Mouse (Mus musculus) midbrain, embryonic 16.5 days (tissue): ENCODE measurements around the gene Gm28048. TPM values are rescaled to one million over a fixed set of nuclear protein-coding genes. Genes with fewer than 3 reads are reported as not detected.
A peak's percentile ranks its signal among the peaks of the same experiment; 100 is the strongest.

Source experiments
- ATAC-seq: fragments of 200-750 bp; cut with Nextera tagmentation; 2 replicates; pipeline ENCODE4 v1.8.0; 2017; ENCODE audit warnings: moderate TSS enrichment
- H3K27ac ChIP-seq: fragments of 300-500 bp; sonication (generic); 2 replicates; pipeline ENCODE4 v1.5.1; 2014; ENCODE audit warnings: mild to moderate bottlenecking, low read length, mixed read lengths
- H3K27me3 ChIP-seq: fragments of 300-500 bp; sonication (generic); 2 replicates; pipeline ENCODE4 v1.6.1; 2014; ENCODE audit warnings: low read depth, low read length, mixed read lengths; ENCODE audit not compliant: control insufficient read depth, insufficient read depth
- H3K36me3 ChIP-seq: fragments of 300-500 bp; sonication (generic); 2 replicates; pipeline ENCODE4 v1.6.1; 2014; ENCODE audit warnings: mild to moderate bottlenecking, low read length, moderate library complexity, mixed read lengths; ENCODE audit not compliant: control insufficient read depth, insufficient read depth
- H3K4me1 ChIP-seq: fragments of 300-500 bp; sonication (generic); 2 replicates; pipeline ENCODE4 v1.6.1; 2014; ENCODE audit warnings: mild to moderate bottlenecking, low read length, mixed read lengths; ENCODE audit not compliant: control insufficient read depth, insufficient read depth
- H3K4me2 ChIP-seq: fragments of 300-500 bp; sonication (generic); 2 replicates; pipeline ENCODE4 v1.6.1; 2014; ENCODE audit warnings: mild to moderate bottlenecking, low read length, mixed read lengths
- H3K4me3 ChIP-seq: fragments of 300-500 bp; sonication (generic); 2 replicates; pipeline ENCODE4 v1.5.1; 2014; ENCODE audit warnings: low read depth, mild to moderate bottlenecking, low read length, moderate library complexity, mixed read lengths
- H3K9ac ChIP-seq: fragments of 300-500 bp; sonication (generic); 2 replicates; pipeline ENCODE4 v1.6.1; 2014; ENCODE audit warnings: low read depth, low read length, mixed read lengths
- H3K9me3 ChIP-seq: fragments of 300-500 bp; sonication (generic); replicated peaks from 2 replicates; pipeline ENCODE4 v1.6.1; 2014; ENCODE audit warnings: mild to moderate bottlenecking, low read length, mixed read lengths; ENCODE audit not compliant: control insufficient read depth, poor library complexity, severe bottlenecking
- WGBS: fragments of 180-500 bp; shearing (Covaris S2); extraction: QIAGEN DNeasy Blood & Tissue Kit; methylation state at CpG from one replicate; pipeline ENCODE4 v1.1.7; 2014; 5-methylcytosine and 5-hydroxymethylcytosine counted together
- polyA plus RNA-seq: library from polyadenylated mRNA; unstranded; fragments of >200 nt; fragmentation: Nextera tagmentation; extraction: Ambion mirVana; gene quantifications from 2 replicates; pipeline ENCODE4 v1.2.1, GENCODE M21; 2015

Gene Gm28048
- polyA plus RNA-seq, 1 experiment from 2014 or later, result 2.9 TPM

- Histone ChIP-seq H3K4me3 (no peak overlapping the region), H3K27me3 (no peaks in the 10 kb centered on the region), H3K9me3 (no peaks in the 10 kb centered on the region), H3K4me2 (no peak overlapping the region), H3K36me3 (peaks cover 36% of the 10 kb centered on the region), H3K9ac (no peak overlapping the region), H3K4me1 (peaks cover 14% of the 10 kb centered on the region), H3K27ac (no peak overlapping the region)
- ATAC-seq, result no peak
- WGBS, result 95% methylated on average over 4 of the region's 4 CpGs
These were observed 13.6 kb upstream of the Gm28048 start for GRCm38 (mm10) chr11:22995461-22995860.

- H3K4me1 ChIP-seq, result peaks cover 16% of the 10 kb centered on the region
- H3K4me3 ChIP-seq, result no peak overlapping the region
- H3K27me3 ChIP-seq, result no peaks in the 10 kb centered on the region
- no peak for ATAC-seq
- H3K27ac ChIP-seq, result no peak overlapping the region
- H3K9me3 ChIP-seq, result no peaks in the 10 kb centered on the region
- H3K4me2 ChIP-seq, result no peak overlapping the region
- H3K36me3 ChIP-seq, result peaks cover 24% of the 10 kb centered on the region
- H3K9ac ChIP-seq, result no peak overlapping the region
- WGBS, result 93% methylated on average over 2 of the region's 2 CpGs
These were observed 12.4 kb upstream of the Gm28048 start for GRCm38 (mm10) chr11:22994271-22994670.

- H3K4me1 ChIP-seq, result peaks cover 16% of the 10 kb centered on the region
- no peak overlapping the region for H3K27ac ChIP-seq
- peak overlapping the region; percentile 79 for H3K4me3 ChIP-seq
- 11% methylated on average over 14 of the region's 14 CpGs for WGBS
- ATAC-seq, result no peak
- peak overlapping the region; percentile 97 for H3K4me2 ChIP-seq
- H3K9ac ChIP-seq, result peak overlapping the region; percentile 92
- no peaks in the 10 kb centered on the region for H3K9me3 ChIP-seq
- peaks cover 8% of the 10 kb centered on the region; the same call in 1 of the 2 replicates for H3K36me3 ChIP-seq
- H3K27me3 ChIP-seq, result no peaks in the 10 kb centered on the region
These were observed 9.4 kb upstream of the Gm28048 start for GRCm38 (mm10) chr11:22991218-22991835.

GRCm38 (mm10) chr11:22990393-22991126 lies 8.7 kb upstream of the Gm28048 start, which contains the start of gene Cct4:
Gene Cct4, plus strand, starts transcription at chr11:22990519.
- Histone ChIP-seq H3K4me2 (peak within 1 kb of the TSS; percentile 97), H3K9me3 (no peaks in the 10 kb centered on the region), H3K4me1 (peaks cover 16% of the 10 kb centered on the region), H3K4me3 (peak within 1 kb of the TSS; percentile 79), H3K36me3 (peaks cover 8% of the 10 kb centered on the region; the same call in 1 of the 2 replicates), H3K27ac (peak within 1 kb of the TSS; percentile 94), H3K27me3 (no peaks in the 10 kb centered on the region), H3K9ac (peak within 1 kb of the TSS; percentile 92)
- ATAC-seq, result peak; percentile 98
- WGBS, result under 1% methylated on average over 66 of the region's 66 CpGs

- H3K27ac ChIP-seq, result peak overlapping the region; percentile 94
- peak overlapping the region; percentile 92 for H3K9ac ChIP-seq
- peaks cover 16% of the 10 kb centered on the region for H3K4me1 ChIP-seq
- peaks cover 8% of the 10 kb centered on the region; the same call in 1 of the 2 replicates for H3K36me3 ChIP-seq
- H3K4me3 ChIP-seq, result peak overlapping the region; percentile 79
- H3K27me3 ChIP-seq, result no peaks in the 10 kb centered on the region
- peak; percentile 11 for ATAC-seq
- peak overlapping the region; percentile 97 for H3K4me2 ChIP-seq
- WGBS, result 27% methylated on average over 1 of the region's 1 CpGs
- H3K9me3 ChIP-seq, result no peaks in the 10 kb centered on the region
These were observed 7.9 kb upstream of the Gm28048 start for GRCm38 (mm10) chr11:22989786-22990185.

- Histone ChIP-seq H3K9me3 (no peaks in the 10 kb centered on the region), H3K36me3 (no peaks in the 10 kb centered on the region), H3K27me3 (no peaks in the 10 kb centered on the region), H3K9ac (no peak overlapping the region), H3K4me2 (no peak overlapping the region), H3K27ac (peak overlapping the region; percentile 53; the same call in 1 of the 2 replicates), H3K4me1 (peaks cover 16% of the 10 kb centered on the region), H3K4me3 (no peak overlapping the region)
- ATAC-seq, result no peak
- WGBS, result 41% methylated on average over 2 of the region's 2 CpGs
These were observed 5.5 kb upstream of the Gm28048 start for GRCm38 (mm10) chr11:22987357-22987756.

- no peak for ATAC-seq
- Histone ChIP-seq H3K27ac (no peak overlapping the region), H3K27me3 (no peaks in the 10 kb centered on the region), H3K4me3 (no peak overlapping the region), H3K9me3 (no peaks in the 10 kb centered on the region), H3K36me3 (no peaks in the 10 kb centered on the region), H3K4me2 (no peak overlapping the region), H3K9ac (no peak overlapping the region), H3K4me1 (peaks cover 16% of the 10 kb centered on the region)
- WGBS, result 86% methylated on average over 3 of the region's 3 CpGs
These were observed 3.6 kb upstream of the Gm28048 start for GRCm38 (mm10) chr11:22985510-22985909.

GRCm38 (mm10) chr11:22982846-22983245 lies 956 bp upstream of the Gm28048 start:
- no peak overlapping the region for H3K4me2 ChIP-seq
- H3K9ac ChIP-seq, result no peak overlapping the region
- no peaks in the 10 kb centered on the region for H3K27me3 ChIP-seq
- 0 out of 2 replicates have a peak overlapping the region, but pooled peaks have one; percentile 23 for H3K27ac ChIP-seq
- H3K9me3 ChIP-seq, result no peaks in the 10 kb centered on the region
- H3K36me3 ChIP-seq, result no peaks in the 10 kb centered on the region
- H3K4me3 ChIP-seq, result no peak overlapping the region
- ATAC-seq, result no peak
- H3K4me1 ChIP-seq, result peaks cover 16% of the 10 kb centered on the region
- WGBS, result 64% methylated on average over 6 of the region's 6 CpGs

GRCm38 (mm10) chr11:22981543-22981950 lies 343 bp downstream of the Gm28048 start:
- Histone ChIP-seq H3K36me3 (peaks cover 2% of the 10 kb centered on the region; the same call in 1 of the 2 replicates), H3K9ac (peak overlapping the region; percentile 69), H3K27ac (peak overlapping the region; percentile 92), H3K4me3 (peak overlapping the region; percentile 58), H3K4me1 (peaks cover 25% of the 10 kb centered on the region), H3K9me3 (no peaks in the 10 kb centered on the region), H3K27me3 (no peaks in the 10 kb centered on the region), H3K4me2 (peak overlapping the region; percentile 68)
- ATAC-seq, result peak; percentile 59
- WGBS, result 4% methylated on average over 12 of the region's 12 CpGs
